Mouse (Mus musculus) cerebellum, adult 2 months (tissue): ENCODE results near the gene Gfra4. TPM values are rescaled to one million over a fixed set of nuclear protein-coding genes. Genes with fewer than 3 reads are reported as not detected.

ENCODE experiments used
- DNase-seq, 2 experiments: peaks; one replicate each; pipeline ENCODE4 v3.0.0; 2021
- H3K27ac ChIP-seq: fragments of 200-500 bp; 2 replicates; pipeline ENCODE4 v1.5.1; 2012; ENCODE audit warnings: low read length, control low read depth, inconsistent platforms; ENCODE audit not compliant: insufficient read depth
- H3K27me3 ChIP-seq: fragments of 200-500 bp; 2 replicates; pipeline ENCODE4 v1.6.1; 2012; ENCODE audit warnings: inconsistent platforms, mild to moderate bottlenecking, low read length, moderate library complexity; ENCODE audit not compliant: control insufficient read depth, insufficient read depth
- H3K4me1 ChIP-seq: fragments of 200-500 bp; 2 replicates; pipeline ENCODE4 v1.6.1; 2011; ENCODE audit warnings: low read length; ENCODE audit not compliant: control insufficient read depth, insufficient read depth
- H3K4me3 ChIP-seq: fragments of 200-500 bp; replicated peaks from 2 replicates; pipeline ENCODE3; 2011; ENCODE audit warnings: mild to moderate bottlenecking, low read depth, low read length, control low read depth; ENCODE audit not compliant: insufficient read depth
- CTCF ChIP-seq: fragments of 200-500 bp; IDR thresholded peaks from 2 replicates; pipeline ENCODE4 v1.5.1; 2011; ENCODE audit warnings: low read depth, mild to moderate bottlenecking, control low read depth, low read length, moderate library complexity, borderline replicate concordance; ENCODE audit not compliant: insufficient read depth
- POLR2A ChIP-seq: fragments of 200-500 bp; IDR thresholded peaks from 2 replicates; pipeline ENCODE4 v1.6.1; 2011; ENCODE audit warnings: low read length, control low read depth, borderline replicate concordance; ENCODE audit not compliant: insufficient read depth
- WGBS: fragments of 180-500 bp; shearing (Covaris S2); methylation state at CpG from one replicate; pipeline ENCODE4 v1.1.7; 2018; 5-methylcytosine and 5-hydroxymethylcytosine counted together
- polyA plus RNA-seq: library from polyadenylated mRNA; depleted of rRNA; stranded (reverse); fragments of >200 nt; gene quantifications from 2 replicates; pipeline ENCODE4 v1.2.3, GENCODE M21; 2012

Gfra4 gene
- polyA plus RNA-seq, 1 experiment, result 87.0 TPM

DNA sequence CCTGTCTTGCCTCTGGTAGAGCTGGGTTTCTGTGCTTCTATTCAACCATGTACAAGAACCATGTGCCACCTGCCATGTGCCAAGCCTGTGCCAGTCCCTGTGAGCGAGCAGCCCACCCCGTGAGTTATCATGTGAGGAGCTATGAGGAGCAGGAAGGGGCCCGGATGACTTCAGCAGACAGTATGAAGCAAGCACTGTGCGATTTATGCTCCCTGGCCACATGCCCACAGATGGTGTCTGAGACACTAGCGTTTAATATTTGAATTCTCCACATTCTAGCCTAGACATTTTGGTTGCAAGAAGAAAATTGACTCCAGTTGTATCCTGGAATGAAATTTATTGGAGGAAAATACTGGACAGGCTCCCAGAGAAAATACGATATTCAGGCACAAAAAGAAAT lies 24.6 kb upstream of the Gfra4 start:
- Histone ChIP-seq H3K4me3 (no peak overlapping the region), H3K27me3 (peaks cover 1% of the 10 kb centered on the region; the same call in 1 of the 2 replicates), H3K27ac (no peak overlapping the region), H3K4me1 (no peaks in the 10 kb centered on the region)
- WGBS, result 21% methylated on average over 6 of the region's 6 CpGs
- DNase-seq, result no peak
- TF ChIP-seq POLR2A (no peak), CTCF (no peak)

DNA sequence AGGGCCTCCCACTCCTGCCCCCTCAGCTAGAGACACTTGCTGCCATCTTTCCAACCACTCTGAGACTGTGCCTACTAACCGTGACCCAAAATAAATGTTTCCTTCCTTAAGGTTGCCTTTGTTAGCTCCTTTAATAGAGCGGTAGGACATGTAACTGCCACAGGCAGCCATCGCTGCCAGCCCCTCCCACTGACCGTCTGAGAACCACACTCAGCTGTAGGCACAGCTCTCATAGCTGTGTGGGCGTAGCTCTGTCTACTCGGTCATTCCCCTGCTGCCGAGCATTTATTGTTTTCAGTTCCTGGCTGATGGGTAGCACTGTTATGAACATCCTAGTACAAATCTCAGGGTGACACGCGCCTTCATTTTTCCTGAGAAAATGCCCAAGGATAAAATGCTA lies 23.5 kb upstream of the Gfra4 start:
- WGBS, result 64% methylated on average over 9 of the region's 9 CpGs
- DNase-seq, result no peak

DNA sequence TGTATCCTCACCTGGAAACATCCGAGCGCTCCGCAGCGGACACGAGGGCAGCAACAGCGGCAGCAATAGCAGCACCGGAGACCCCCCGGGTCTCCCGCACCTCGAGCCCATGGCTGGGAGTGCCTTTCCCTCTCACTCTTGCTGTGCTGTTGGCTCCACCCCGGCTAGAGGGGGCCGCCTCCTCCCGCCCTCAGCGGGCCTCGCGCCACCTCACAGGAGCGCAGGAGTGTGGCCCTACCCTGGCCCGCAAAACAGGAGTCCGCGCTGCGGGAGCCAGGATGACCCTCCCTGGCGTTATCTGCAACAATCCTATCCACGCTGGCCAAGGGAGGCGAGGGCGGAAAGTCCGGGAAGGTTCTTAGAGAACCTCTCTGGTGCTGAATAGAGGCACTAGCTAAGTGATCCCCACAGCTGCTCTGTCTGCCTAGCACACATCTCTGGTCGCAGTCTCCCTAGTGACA lies 20.5 kb upstream of the Gfra4 start, which contains the start of gene Adam33:
Gene Adam33 (minus strand): TSS at position 411 of the 461 bp plus-strand sequence.
- Histone ChIP-seq H3K4me3 (no peak within 1 kb of the TSS), H3K27me3 (peaks cover 1% of the 10 kb centered on the region; the same call in 1 of the 2 replicates), H3K4me1 (no peaks in the 10 kb centered on the region), H3K27ac (no peak within 1 kb of the TSS)
- WGBS, result 4% methylated on average over 21 of the region's 27 CpGs
- no peak for DNase-seq
- TF ChIP-seq CTCF (no peak), POLR2A (no peak)

More for the DNA sequence above, 23.5 kb upstream of the Gfra4 start:
- no peak overlapping the region for H3K4me3 ChIP-seq
- H3K27ac ChIP-seq, result no peak overlapping the region
- TF ChIP-seq POLR2A (no peak), CTCF (no peak)
- peaks cover 1% of the 10 kb centered on the region; the same call in 1 of the 2 replicates for H3K27me3 ChIP-seq
- H3K4me1 ChIP-seq, result no peaks in the 10 kb centered on the region

DNA sequence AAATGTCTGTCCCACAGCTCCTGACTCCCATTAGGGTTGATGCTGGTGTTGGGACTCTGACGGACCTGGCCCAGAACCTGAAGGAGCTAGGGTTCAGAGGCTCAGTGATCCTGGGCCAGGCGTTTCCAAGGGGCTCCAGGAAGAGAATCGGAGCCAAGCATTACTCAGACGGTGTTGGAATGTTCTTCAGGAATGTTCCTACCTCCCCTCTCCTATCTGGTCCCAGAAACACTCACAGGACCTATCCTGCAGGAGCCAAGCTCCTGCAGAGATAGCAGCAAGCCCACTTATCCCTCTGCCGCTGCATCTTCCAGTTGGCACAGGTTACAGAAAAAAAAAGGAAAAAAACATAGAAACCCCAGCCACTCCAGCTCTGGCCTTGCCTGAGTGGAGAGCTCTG lies 18.7 kb upstream of the Gfra4 start:
- TF ChIP-seq CTCF (no peak), POLR2A (no peak)
- no peak overlapping the region for H3K4me3 ChIP-seq
- peaks cover 1% of the 10 kb centered on the region; the same call in 1 of the 2 replicates for H3K27me3 ChIP-seq
- DNase-seq, result no peak
- H3K4me1 ChIP-seq, result no peaks in the 10 kb centered on the region
- WGBS, result 48% methylated on average over 5 of the region's 5 CpGs
- no peak overlapping the region for H3K27ac ChIP-seq

DNA sequence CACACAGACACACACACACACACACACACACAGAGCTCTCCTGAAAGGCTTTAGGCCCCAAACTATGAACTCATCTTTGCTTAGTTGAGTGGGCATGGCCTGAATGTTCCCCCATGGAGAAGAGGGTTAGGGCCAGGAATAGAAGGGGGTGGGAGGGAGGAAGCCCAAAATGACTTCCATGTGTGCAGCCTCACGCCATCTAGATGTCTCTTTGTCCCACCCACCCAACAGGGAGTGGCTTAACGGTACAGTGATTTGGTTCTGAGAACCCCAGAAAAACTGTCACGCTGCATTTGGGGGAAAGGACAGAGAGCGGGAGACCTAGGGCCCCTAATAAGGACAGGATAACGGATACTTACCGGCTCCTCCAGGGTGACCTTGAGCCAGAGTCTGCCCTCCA lies 17.9 kb upstream of the Gfra4 start:
- DNase-seq, result no peak
- TF ChIP-seq CTCF (no peak), POLR2A (no peak)
- peaks cover 1% of the 10 kb centered on the region; the same call in 1 of the 2 replicates for H3K27me3 ChIP-seq
- H3K27ac ChIP-seq, result no peak overlapping the region
- 57% methylated on average over 6 of the region's 6 CpGs for WGBS
- no peak overlapping the region for H3K4me3 ChIP-seq
- no peaks in the 10 kb centered on the region for H3K4me1 ChIP-seq

DNA sequence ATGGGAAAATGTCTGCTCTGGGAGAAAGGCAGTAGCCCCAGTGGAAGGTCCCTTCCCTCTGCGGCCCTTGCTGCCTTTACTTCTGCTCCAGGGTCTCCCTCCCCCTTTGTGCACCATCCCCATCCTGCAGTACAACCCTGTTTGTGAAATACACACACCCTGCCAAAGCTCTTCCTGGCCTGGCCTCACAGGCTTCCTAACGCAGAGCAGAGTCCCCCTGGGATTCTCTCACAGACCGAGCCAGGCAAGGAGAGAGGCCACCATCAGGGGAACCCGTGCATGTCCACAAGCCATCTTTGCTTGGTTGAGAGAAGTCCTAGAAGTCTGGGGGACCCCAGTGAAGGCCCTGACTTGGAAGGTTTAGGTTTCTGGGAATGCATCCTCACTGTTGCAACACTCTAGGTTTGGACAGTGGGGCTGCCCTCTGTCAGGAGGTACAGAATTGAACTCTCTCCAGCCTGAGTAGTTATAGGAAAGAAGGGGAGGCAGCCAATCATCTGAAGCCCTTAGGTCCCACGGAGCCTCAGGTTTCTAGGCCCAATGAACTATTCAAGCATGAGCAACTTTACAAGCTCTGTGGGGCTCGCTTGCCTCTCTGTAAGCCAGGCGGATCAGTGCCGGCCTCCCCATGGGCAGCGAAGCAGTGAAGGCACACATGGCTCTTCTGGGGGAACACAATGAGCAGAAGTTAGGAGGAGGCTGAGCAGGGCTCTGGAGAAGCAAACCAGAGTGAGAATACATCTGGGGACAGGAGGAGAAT lies 17.1 kb upstream of the Gfra4 start:
- H3K27ac ChIP-seq, result no peak overlapping the region
- no peak overlapping the region for H3K4me3 ChIP-seq
- TF ChIP-seq CTCF (no peak), POLR2A (no peak)
- no peak for DNase-seq
- peaks cover 1% of the 10 kb centered on the region; the same call in 1 of the 2 replicates for H3K27me3 ChIP-seq
- H3K4me1 ChIP-seq, result peaks cover 1% of the 10 kb centered on the region; the same call in 1 of the 2 replicates
- WGBS, result 36% methylated on average over 9 of the region's 9 CpGs

DNA sequence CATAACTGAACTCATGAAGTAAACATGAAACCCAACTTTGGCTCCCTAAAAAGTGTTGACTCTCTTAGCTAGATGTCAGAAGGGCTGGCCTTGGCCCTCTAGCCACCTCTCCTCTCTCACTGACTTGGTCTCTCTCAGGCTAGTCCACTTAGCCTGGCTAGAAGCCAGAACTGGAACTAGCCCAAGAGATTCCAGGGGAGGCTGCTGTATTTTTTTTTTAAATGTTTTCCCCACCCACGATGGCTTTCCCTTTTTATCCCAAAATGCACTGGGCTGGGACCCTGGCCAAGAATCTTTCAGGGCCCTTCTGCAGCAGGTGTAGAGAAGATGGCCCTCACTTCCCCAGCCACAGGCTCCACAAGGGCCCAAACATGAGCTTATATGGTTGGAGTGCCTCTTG lies 16.5 kb upstream of the Gfra4 start:
- Histone ChIP-seq H3K4me3 (no peak overlapping the region), H3K4me1 (peaks cover 5% of the 10 kb centered on the region; the same call in 1 of the 2 replicates), H3K27me3 (peaks cover 1% of the 10 kb centered on the region; the same call in 1 of the 2 replicates), H3K27ac (no peak overlapping the region)
- 0% methylated on average over 1 of the region's 1 CpGs for WGBS
- peak in 1 of 2 experiments; percentile 4 for DNase-seq
- TF ChIP-seq POLR2A (no peak), CTCF (no peak)

DNA sequence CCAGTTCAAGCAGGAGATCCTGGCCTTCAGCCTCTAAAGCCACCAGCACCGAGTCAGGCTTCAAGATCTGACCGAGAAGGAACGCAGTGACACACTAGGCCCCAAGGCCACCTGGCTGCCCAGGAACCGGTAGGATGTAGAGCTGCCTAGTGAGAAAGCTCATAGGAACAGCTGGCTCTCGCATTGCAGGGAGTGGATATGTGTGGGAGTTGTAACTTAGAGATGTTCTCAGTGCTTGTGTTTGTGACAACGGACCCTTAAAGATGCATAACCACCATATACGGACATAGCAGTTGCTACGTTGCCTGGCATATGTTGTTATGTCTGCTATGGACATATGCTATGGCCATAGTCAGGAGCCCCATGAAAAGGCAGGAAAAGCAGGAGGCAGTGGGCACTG lies 15.8 kb upstream of the Gfra4 start:
- Histone ChIP-seq H3K27me3 (peaks cover 1% of the 10 kb centered on the region; the same call in 1 of the 2 replicates), H3K27ac (no peak overlapping the region), H3K4me1 (peaks cover 5% of the 10 kb centered on the region; the same call in 1 of the 2 replicates), H3K4me3 (no peak overlapping the region)
- 94% methylated on average over 8 of the region's 8 CpGs for WGBS
- DNase-seq, result no peak
- TF ChIP-seq POLR2A (no peak), CTCF (no peak)
